Mouse (Mus musculus): ENCODE measurements around the gene Angptl6.

The Angptl6 gene

DNA sequence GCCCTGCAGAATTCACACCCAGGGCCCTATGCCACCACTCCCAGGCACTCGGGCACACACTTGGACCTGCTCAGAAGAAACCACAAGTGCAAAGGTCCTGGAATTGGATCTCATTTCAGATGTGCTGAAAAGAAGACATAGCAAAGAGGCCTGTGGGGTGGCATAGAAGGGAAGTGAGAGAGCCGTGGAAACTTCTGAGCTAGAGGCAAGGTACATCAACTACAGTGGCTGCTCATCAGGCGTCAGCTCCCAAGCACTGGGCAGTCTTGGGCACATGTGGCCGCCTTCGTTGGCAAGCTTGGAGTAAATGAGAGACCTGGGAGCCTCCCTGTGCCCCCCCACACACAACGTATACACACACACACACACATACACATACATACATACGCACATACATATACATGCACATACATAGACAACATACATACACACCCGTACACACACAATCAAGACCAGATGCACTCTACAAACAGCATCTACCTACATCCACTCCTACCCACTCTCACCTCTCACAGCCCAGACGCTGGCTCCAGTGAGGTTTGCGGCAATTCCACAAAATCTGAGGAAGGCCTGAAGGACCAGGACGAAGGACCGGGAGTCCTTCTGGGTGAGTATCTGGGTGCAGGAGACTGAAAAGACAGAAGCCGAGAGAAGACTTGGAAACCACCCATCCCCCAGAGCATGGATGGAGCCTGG, at the start of gene Angptl6:
Gene Angptl6 (minus strand): TSS at position 631 of the 696 bp plus-strand sequence.
- DNase-seq (ENCODE audit: low read depth in 1 of 2, low spot score in 2 of 2): no peak

DNA sequence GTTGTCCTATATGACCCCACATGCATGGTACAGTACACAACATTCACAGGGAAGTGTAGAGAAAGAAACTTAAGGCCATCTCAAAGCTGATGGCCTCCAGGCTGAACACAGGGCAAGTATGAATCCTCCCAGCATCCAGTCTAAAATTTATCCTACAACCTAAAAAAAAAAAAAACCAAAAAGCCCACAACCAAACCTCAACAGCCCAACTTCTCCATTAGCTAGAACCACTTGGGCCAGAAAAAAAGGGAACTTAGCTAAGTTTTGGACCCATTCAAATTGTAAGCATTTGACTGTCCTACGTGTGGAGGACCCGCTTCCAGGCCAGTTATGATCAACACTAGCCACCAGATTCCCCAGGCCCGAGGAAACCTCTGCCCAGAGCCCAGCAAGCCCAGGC, 43.7 kb upstream of the Angptl6 start:
- DNase-seq (ENCODE audit: low read depth in 1 of 2, low spot score in 2 of 2): no peak

DNA sequence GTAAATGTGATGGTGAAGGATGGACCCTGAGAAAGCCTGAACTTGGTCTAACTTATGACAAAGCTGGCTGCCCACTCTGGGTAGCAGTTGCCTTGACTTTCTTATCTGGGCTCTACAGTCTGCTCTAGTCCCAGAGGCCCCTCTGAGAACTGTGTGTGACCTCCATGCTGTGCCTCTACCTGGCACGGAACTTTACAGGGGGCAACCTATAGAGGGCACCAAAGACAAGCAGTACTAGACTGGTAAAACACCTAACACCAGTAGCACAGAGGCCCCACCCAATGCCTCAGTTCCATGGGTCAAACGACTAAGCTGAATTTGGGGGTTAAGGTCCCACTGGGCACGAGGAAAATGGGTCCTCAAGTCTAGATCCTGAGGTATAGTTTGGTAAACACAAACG, 36.6 kb upstream of the Angptl6 start:
- peak in 1 of 2 experiments; percentile 13 for DNase-seq (ENCODE audit: low read depth in 1 of 2, low spot score in 2 of 2)

DNA sequence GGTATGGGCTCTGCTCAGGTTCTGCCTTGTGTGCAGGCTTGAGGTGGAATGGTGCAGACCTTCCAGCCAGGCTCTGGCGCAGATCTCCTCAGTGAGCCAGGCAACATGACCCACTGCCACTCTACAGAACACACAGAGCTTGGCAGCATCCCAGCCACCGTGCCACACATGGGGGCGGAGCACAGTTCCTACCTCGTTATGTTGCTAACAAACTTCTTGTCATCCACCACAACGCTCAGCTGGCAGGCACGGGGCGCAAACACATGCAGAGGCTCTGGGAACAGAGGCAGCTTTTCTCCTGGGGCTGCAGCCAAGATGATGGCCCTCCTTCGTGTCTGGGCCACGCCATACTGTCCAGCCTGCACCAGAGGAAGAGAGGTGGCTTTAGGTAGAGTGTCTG, 30.4 kb upstream of the Angptl6 start:
- no peak for DNase-seq (ENCODE audit: low read depth in 1 of 2, low spot score in 2 of 2)

DNA sequence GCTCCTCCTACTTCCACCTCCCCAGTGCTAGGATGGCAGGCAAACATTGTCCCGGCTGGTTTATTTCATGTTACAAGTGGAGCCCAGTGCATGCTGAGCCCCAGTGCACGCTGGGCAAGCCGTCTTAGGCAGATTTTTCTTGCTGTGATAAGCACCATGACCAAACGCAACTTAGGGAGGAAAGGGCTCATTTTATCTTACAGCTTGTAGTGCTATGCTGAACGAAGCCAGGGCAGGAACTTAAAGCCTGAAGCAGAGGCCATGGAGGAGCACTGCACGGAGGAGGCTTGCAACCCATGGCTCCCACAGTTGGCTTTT, 22.6 kb upstream of the Angptl6 start:
- DNase-seq (ENCODE audit: low read depth in 1 of 2, low spot score in 2 of 2): no peak

DNA sequence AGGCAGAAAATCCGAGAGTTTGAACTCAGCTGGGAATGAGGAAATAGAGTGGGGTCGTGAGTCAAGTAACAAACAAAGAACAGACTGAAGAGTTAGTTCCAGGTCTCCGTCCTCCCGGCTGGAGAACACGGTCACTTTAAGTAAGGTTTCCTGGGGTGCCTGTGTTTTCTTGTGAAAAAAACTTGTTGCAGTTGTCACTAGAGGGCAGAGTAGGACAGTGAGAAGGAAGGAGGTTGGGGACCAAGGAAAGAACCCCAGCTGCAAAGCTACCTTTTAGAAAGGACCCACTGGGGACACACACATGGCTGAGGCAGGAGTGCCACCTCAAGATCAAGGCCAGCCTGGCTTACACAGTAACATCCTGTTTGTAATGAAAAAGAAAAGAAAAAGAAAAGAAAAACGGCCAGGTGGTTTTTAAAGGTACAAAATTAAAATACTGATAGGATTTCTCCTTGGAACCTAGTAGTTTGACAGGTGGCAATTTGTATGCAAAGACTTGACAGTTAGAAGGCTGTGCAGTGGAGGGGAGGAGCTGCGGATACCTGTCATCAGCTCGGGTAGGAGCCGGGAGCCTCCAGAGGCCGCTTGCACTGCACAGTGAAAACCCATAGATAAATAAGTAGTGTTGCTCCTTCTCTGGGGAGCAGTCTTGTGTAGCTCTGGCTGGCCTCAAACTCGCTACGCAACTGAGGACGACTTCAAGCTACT, 22.1 kb upstream of the Angptl6 start:
- no peak for DNase-seq (ENCODE audit: low read depth in 1 of 2, low spot score in 2 of 2)

DNA sequence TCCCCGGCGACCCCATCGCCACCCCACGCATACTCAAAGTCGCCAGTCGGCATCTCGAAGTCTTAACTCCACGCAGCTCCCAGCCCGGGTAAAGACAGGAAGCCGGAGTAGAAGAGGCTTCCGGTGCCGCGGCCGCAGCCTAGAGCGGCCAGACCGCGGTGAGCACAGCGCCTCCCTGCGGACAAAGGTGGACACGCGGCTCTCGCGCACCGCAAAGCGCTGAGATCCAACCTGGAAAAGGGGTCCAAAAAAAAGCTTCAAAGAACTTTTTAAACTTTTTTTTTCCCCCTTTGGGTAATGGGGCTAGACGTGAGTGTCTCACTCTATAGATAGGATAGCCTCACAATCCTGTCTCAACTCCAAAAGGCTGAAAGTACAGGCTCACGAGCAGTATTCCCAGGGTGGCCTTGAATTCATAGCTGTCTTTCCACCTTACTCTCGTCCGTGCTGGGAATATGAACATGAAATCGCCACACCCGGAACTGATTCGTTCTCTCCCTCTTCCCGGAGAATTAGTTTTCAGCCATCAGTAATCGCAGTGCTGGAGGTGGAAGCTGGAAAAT, 19.1 kb upstream of the Angptl6 start, which contains the start of gene Eif3g:
Gene Eif3g (minus strand): TSS at position 113 of the 563 bp plus-strand sequence.
- peak; percentile 50 to 70 for DNase-seq (ENCODE audit: low read depth in 1 of 2, low spot score in 2 of 2)

DNA sequence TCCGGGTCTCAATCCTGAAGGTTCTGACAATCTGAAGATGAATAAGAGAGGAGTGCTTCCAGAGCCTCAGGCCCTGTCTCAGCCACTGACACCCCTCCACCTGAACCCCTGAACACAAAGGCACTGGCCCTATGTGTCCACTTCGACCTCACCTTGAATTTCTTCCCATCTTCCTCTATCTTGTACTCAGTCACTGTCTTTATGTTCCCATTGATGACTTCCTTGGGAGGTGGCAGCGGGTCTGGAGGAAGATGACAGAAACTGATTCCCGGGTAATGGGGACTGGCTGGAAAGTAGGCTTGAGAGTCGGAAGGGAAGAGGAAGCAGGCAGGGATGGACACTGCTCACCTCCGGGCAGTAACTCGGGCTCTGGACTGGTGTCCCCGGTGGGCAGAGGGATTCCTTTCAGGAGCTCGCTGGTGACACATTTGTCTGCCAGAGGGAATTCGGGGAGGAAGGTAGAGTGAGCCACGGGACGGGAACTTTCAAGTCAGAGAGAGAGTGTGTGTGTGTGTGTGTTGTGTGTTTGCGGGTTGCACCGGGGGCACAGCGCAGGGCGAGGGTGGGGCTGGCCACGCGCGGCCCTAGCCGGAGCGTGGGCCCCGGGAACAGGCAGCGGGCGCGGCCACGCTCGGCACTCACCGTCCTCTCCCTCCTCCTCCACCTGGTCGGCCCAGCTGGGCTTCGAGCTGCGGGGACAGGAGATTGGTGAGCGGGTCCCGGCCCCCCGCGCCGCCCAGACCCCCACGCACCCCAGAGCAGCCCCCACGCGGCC, 18.4 kb upstream of the Angptl6 start:
- no peak for DNase-seq (ENCODE audit: low read depth in 1 of 2, low spot score in 2 of 2)

DNA sequence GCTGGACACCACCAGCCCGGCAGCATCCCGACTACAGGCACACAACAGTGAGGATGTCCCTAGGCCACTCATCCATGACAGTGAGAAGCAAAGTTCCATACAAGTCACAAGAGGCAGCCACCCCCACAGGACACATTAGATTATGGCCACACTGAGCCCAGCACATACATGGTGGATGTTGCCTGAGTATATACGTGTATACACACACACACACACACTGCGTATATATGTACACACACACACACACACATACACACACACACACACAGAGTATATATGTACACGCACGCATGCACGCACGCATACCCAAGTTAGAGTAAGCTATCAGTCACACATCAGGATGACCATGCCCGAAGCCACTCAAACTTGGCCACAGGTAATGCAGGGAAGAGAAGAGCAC, 15.9 kb upstream of the Angptl6 start:
- DNase-seq (ENCODE audit: low read depth in 1 of 2, low spot score in 2 of 2): no peak

DNA sequence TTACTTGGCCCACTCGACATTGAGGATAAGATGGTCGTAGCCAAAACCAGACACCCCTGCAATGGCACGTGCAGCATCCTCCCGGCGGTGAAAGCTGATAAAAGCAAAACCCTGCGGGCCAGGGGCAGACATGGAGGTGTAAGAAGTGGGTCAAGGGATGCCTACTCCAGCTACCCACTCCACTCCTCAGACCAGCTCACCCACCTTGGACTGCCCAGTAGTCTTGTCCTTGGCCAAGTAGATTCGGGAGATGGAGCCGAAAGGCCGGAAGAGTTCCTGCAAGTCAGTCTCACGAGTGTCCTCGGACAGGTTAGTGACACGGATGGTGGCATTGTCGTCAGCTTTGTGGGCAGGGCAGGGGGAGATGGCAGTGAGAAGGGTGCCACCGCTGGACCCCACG, 15.1 kb upstream of the Angptl6 start:
- DNase-seq (ENCODE audit: low read depth in 1 of 2, low spot score in 2 of 2): no peak

DNA sequence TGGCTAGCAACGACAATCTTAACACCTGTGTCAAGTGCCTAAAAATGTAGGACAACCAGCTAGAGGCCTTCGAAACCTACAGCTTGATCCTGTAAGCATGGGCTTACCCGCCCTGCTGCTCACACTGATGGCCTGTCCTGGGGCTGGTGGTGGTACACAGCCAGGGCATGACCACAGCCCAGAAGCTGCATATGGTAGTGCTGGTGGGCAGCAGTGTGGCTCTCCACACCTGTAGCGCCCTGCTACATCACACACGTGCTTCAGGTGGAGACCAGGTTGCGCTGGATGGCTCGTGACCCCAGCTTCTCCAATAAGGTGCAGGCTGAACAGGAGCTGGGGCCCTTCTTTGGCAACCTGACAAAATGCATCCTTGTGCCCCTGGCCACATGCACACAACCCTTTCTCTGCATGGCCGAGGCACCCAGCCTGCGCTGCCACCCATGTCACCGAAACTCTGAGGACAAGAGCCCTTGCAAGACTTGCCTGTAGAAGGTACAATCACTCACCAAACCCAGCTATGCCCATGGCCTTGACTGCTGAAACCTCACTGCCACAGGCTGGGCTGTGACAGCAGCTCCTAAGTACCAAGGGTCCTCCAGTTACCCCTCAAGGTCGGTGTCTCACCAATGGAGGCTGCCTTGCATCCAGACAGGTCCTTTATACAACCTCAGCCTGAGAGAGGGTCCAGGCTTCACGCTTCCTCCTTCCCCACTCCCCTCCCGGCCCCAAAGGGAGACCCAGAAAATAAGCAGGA, 14.2 kb upstream of the Angptl6 start:
- DNase-seq (ENCODE audit: low read depth in 1 of 2, low spot score in 2 of 2): no peak

DNA sequence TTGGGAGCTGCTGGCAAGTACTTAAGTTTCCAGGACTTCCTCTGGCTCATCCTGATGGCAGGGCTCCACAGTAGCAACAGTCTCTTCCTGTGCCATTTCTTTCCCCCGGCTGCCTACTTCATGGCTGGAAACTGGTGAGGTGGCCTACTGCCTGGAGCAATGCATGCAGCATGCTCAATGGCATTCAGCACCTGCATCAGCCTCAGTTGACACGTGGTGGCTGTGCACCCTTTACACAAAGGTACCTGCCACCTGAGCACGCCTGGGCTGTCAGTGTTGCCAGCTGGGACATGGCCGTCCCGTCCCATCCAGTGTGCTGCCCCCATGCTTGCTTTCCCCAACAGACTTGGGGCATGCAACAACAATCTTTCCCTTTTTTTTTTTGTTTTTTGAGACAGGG, 13.5 kb upstream of the Angptl6 start:
- no peak for DNase-seq (ENCODE audit: low read depth in 1 of 2, low spot score in 2 of 2)

DNA sequence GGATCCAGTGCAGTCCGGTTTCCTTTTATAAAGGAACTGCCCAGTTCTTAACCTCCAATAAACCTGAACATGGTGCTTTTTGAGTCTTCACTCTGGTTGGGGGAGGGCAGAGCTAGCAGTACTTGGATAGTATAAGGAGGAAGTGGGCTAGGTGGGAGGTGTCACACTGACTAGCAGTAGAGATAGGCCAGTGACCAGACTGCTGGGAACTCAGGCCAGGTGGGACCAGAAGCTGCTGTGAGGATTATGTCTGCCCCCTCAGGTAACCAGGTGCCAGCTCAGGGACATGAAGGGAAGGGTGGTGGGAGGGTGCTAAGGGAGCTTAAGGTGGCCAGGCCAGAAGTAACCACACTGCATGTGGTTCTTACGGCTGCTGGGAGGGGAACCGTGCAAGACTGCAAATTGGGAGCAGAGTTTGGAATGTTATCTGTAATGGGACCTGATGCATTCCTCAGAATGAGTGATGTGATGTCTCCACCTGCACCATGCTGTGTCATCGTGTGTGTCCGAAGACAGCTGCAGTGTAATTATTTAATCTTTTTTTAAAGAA, 12.7 kb upstream of the Angptl6 start:
- DNase-seq (ENCODE audit: low read depth in 1 of 2, low spot score in 2 of 2): no peak

DNA sequence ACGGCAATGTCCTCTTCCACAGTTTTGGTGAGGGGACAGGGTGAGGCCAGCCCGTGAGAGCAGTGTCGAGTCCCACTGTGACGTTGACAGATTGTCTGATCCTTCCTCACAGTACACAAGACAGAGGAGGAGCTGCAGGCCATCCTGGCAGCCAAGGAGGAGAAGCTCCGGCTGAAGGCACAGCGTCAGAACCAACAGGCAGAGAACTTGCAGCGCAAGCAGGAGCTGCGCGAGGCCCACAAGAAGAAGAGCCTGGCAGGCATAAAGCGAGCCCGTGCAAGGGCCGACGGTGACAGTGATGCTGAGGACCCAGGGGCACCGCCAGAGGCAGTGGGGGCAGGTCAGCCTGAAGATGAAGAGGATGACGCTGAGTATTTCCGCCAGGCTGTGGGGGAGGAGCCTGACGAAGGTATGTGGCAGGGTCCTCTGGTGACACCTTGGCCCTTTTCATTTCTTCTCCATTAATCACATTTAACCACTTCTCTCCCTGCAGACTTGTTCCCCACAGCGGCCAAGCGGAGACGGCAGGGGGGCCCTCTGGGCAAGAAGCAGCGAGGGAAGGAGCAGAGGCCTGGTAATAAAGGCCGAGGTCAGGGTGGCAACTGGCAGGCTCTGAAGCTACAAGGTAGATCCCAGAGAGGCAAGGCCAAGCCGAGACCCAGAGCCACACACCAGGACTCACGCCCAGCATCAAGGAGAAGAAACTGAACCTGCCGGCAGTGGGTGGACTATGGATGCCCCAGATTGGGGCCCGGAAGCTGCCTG, 12.0 kb upstream of the Angptl6 start:
- no peak for DNase-seq (ENCODE audit: low read depth in 1 of 2, low spot score in 2 of 2)

DNA sequence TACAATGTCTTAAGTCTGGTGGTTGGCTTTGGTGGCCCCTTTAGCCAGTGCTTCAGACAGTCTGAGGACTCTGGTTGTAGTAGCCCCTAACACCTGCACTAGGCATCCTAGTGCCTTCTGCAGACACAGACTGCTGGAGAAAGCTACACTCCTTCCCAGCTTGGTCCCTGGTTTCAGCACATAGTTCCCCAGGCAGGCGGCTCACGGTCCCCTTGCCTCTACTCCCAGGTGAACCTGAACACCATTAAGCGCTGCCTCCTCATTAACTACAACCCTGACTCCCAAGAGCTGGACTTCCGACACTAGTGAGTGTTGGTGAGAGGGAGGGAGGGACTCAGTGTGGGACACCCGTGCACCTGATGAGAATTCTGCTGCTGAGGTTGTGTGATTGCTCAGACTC, 10.9 kb upstream of the Angptl6 start:
- no peak for DNase-seq (ENCODE audit: low read depth in 1 of 2, low spot score in 2 of 2)

DNA sequence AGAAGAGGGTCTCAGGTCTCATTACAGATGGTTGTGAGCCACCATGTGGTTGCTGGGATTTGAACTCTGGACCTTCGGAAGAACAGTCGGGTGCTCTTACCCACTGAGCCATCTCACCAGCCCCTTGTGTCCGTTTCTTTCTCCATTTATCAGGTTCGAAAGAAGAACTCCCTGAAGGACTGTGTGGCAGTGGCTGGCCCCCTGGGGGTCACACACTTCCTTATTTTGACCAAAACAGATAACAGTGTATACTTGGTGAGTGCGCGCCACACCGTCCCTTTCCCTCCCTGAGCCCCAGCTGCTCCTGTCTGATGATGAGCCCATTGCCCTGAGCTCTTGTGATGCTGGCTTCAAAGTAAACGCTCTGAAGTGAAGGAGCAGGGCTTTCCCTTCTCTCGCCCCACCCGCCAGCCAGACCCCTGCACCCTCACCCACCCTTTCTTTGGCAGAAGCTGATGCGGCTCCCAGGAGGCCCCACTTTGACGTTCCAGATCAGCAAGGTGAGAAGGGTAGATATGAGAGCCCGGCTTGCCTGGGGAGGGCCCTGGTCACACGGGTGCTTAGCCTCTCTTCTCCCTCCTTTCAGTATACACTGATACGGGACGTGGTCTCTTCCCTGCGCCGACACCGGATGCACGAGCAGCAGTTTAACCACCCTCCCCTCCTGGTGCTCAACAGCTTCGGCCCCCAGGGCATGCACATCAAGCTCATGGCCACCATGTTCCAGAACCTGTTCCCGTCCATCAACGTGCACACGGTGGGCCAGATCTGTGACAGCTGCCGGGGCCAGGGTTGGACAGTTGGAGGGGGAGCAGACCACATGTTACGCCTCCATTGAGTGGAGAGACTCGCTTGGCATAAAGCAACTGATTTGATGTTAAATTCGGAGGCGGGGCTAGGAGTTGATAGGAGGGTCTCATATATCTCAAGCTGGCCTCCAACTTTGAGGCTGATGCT, 9.9 kb upstream of the Angptl6 start:
- no peak for DNase-seq (ENCODE audit: low read depth in 1 of 2, low spot score in 2 of 2)

DNA sequence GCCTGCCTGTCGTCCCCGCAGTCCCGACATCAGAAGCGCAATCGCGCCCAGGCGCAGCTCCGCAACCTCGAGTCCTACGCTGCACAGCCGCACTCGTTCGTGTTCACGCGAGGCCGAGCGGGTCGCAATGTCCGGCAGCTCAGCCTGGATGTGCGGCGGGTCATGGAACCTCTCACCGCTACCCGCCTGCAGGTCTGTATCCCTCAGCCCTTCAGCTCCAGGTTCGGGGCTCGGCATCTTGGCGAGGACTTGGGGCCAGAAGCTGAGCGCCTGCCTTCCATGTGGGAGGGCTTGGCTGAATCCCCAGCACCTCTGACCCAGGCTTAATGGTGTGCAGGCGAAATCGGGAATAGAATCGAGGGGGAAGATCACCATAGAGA, 8.8 kb upstream of the Angptl6 start:
- DNase-seq (ENCODE audit: low read depth in 1 of 2, low spot score in 2 of 2): no peak

DNA sequence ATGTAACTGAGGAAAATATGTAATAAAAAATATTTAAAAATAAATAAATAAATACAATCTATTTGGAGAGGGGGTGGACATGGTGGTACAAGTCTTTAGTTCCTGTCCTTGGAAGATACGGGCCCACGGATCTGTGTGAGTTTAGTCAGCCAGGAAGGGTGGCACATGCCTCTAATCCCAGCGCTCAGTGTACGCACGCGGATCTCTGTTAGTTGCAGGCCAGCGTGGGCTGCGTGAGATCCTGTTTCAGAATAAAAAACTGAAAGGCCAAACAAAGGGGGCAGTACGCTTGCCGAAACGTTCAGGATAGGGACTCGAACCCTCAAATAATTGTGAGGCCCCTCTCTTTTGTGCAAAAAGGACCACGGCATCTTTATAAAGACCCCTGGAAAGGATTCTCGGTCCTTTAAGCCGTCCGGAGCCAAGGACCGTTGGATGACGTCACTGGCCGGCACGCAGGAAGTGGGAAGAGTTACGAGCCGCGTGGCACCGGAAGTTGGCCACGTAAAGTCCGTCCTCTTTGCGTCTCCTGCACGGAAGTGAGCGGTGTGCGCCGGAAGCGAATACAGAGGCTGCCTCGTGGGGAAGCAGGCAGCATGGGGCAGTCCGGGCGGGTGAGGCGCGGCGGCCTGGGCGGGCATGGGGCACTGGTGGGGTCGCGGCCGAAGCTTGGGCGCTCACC, 8.3 kb upstream of the Angptl6 start, which contains the start of gene Ppan:
Gene Ppan (plus strand): TSS at position 472 of the 682 bp plus-strand sequence.
- DNase-seq (ENCODE audit: low read depth in 1 of 2, low spot score in 2 of 2): peak; percentile 86 to 89

All from monocyte, adult 2 months (primary cell).